Mouse (Mus musculus) limb, embryonic 11.5 days (tissue): ENCODE data around the gene Cnih3. TPM values are rescaled to one million over a fixed set of nuclear protein-coding genes. Genes with fewer than 3 reads are reported as not detected.

ENCODE experiments used
- ATAC-seq: fragments of 200-750 bp; cut with Nextera tagmentation; 2 replicates; pipeline ENCODE4 v1.8.0; 2017; ENCODE audit warnings: low read depth; ENCODE audit not compliant: insufficient number of reproducible peaks, low FRiP score, low TSS enrichment
- DNase-seq: peaks from one replicate; pipeline ENCODE4 v3.0.0-alpha.2; 2015; ENCODE audit warnings: low spot score
- H3K27ac ChIP-seq: fragments of 300-500 bp; sonication (generic); replicated peaks from 2 replicates; pipeline ENCODE4 v1.5.1; 2014; ENCODE audit warnings: low read depth, mild to moderate bottlenecking, low read length
- H3K27me3 ChIP-seq: fragments of 300-500 bp; sonication (generic); 2 replicates; pipeline ENCODE4 v1.6.1; 2014; ENCODE audit warnings: mild to moderate bottlenecking, low read length, mixed read lengths; ENCODE audit not compliant: control insufficient read depth, insufficient read depth
- H3K36me3 ChIP-seq: fragments of 300-500 bp; sonication (generic); 2 replicates; pipeline ENCODE4 v1.6.1; 2014; ENCODE audit warnings: mild to moderate bottlenecking, low read length, moderate library complexity, mixed read lengths; ENCODE audit not compliant: control insufficient read depth, insufficient read depth
- H3K4me1 ChIP-seq: fragments of 300-500 bp; sonication (generic); 2 replicates; pipeline ENCODE4 v1.6.1; 2014; ENCODE audit warnings: low read length, mixed read lengths; ENCODE audit not compliant: control insufficient read depth, insufficient read depth
- H3K4me2 ChIP-seq: fragments of 300-500 bp; sonication (generic); 2 replicates; pipeline ENCODE4 v1.6.1; 2014; ENCODE audit warnings: low read depth, mild to moderate bottlenecking, moderate library complexity; ENCODE audit not compliant: severe bottlenecking
- H3K4me3 ChIP-seq: fragments of 300-500 bp; sonication (generic); 2 replicates; pipeline ENCODE4 v1.5.1; 2014; ENCODE audit warnings: low read depth, low read length
- H3K9ac ChIP-seq: fragments of 300-500 bp; sonication (generic); 2 replicates; pipeline ENCODE4 v1.6.1; 2014; ENCODE audit warnings: mild to moderate bottlenecking, low read length
- H3K9me3 ChIP-seq: fragments of 300-500 bp; sonication (generic); 2 replicates; pipeline ENCODE4 v1.6.1; 2016; ENCODE audit warnings: low read length; ENCODE audit not compliant: control insufficient read depth
- WGBS: fragments of 180-500 bp; shearing (Covaris S2); extraction: QIAGEN DNeasy Blood & Tissue Kit; methylation state at CpG from one replicate; pipeline ENCODE4 v1.1.7; 2014; 5-methylcytosine and 5-hydroxymethylcytosine counted together
- polyA plus RNA-seq: library from polyadenylated mRNA; unstranded; fragments of >200 nt; fragmentation: Nextera tagmentation; extraction: Ambion mirVana; gene quantifications from 2 replicates; pipeline ENCODE4 v1.2.1, GENCODE M21; 2014

The Cnih3 gene
- polyA plus RNA-seq, 1 experiment from 2014 or later = not detected

- H3K4me1 ChIP-seq = peaks cover 1% of the 10 kb centered on the region
- H3K36me3 ChIP-seq = no peaks in the 10 kb centered on the region
- H3K27me3 ChIP-seq = peaks cover 14% of the 10 kb centered on the region
- WGBS = 64% methylated on average over 7 of the region's 7 CpGs
- ATAC-seq (no peak), DNase-seq (no peak)
- H3K9ac ChIP-seq = no peak overlapping the region
- no peak overlapping the region for H3K4me3 ChIP-seq
- no peak overlapping the region for H3K4me2 ChIP-seq
- H3K27ac ChIP-seq = no peak overlapping the region
- no peaks in the 10 kb centered on the region for H3K9me3 ChIP-seq
These were observed 6.1 kb downstream of the Cnih3 start for GRCm38 (mm10) chr1:181358526-181358925.

- ATAC-seq (no peak), DNase-seq (no peak)
- no peaks in the 10 kb centered on the region for H3K36me3 ChIP-seq
- no peaks in the 10 kb centered on the region for H3K9me3 ChIP-seq
- H3K4me3 ChIP-seq = no peak overlapping the region
- H3K27me3 ChIP-seq = no peaks in the 10 kb centered on the region
- no peak overlapping the region for H3K27ac ChIP-seq
- WGBS = 71% methylated on average over 3 of the region's 3 CpGs
- H3K9ac ChIP-seq = no peak overlapping the region
- no peaks in the 10 kb centered on the region for H3K4me1 ChIP-seq
- no peak overlapping the region for H3K4me2 ChIP-seq
These were observed 8.3 kb downstream of the Cnih3 start for GRCm38 (mm10) chr1:181360732-181361131.

DNA sequence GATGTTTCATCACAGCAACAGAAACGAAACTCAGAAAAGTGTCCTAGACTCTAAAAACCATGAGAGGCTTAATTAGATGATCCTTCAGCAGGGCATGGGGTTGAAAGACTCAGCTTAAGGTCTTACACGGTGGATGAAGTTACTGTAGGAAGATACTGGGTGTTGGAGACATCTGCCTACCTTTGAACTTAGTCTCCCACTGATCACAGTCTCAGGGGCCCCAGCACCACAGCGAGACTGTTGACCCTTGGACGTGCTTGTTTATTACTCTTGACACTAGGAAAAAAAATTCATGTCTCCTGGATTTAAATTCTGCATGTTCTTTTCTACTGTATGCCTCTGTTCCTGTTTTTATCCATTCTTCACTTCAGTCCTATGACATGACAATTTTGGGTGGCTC is 11.6 kb downstream of the Cnih3 start:
- WGBS = 77% methylated on average over 4 of the region's 4 CpGs
- no peak for ATAC-seq
- no peak for DNase-seq
- Histone ChIP-seq H3K4me2 (no peak overlapping the region), H3K27ac (no peak overlapping the region), H3K4me1 (no peaks in the 10 kb centered on the region), H3K9me3 (no peaks in the 10 kb centered on the region), H3K4me3 (no peak overlapping the region), H3K9ac (no peak overlapping the region), H3K36me3 (no peaks in the 10 kb centered on the region), H3K27me3 (no peaks in the 10 kb centered on the region)

GRCm38 (mm10) chr1:181365376-181365775 is 12.9 kb downstream of the Cnih3 start:
- H3K9ac ChIP-seq = no peak overlapping the region
- no peak for ATAC-seq

GRCm38 (mm10) chr1:181368789-181369570 is 16.6 kb downstream of the Cnih3 start:
- Histone ChIP-seq H3K4me1 (no peaks in the 10 kb centered on the region), H3K9ac (no peak overlapping the region), H3K27ac (no peak overlapping the region), H3K9me3 (no peaks in the 10 kb centered on the region), H3K4me3 (no peak overlapping the region), H3K4me2 (no peak overlapping the region), H3K36me3 (no peaks in the 10 kb centered on the region), H3K27me3 (no peaks in the 10 kb centered on the region)
- ATAC-seq (no peak), DNase-seq (no peak)
- 37% methylated on average over 3 of the region's 3 CpGs for WGBS

More at GRCm38 (mm10) chr1:181365376-181365775, 12.9 kb downstream of the Cnih3 start:
- Histone ChIP-seq H3K27me3 (no peaks in the 10 kb centered on the region), H3K9me3 (no peaks in the 10 kb centered on the region), H3K4me1 (no peaks in the 10 kb centered on the region), H3K4me2 (no peak overlapping the region), H3K36me3 (no peaks in the 10 kb centered on the region), H3K4me3 (no peak overlapping the region), H3K27ac (no peak overlapping the region)
- WGBS = 68% methylated on average over 3 of the region's 3 CpGs
- DNase-seq = no peak

GRCm38 (mm10) chr1:181370370-181370769 is 17.9 kb downstream of the Cnih3 start:
- Histone ChIP-seq H3K36me3 (no peaks in the 10 kb centered on the region), H3K9ac (no peak overlapping the region), H3K4me3 (no peak overlapping the region), H3K4me2 (no peak overlapping the region), H3K9me3 (no peaks in the 10 kb centered on the region), H3K27me3 (no peaks in the 10 kb centered on the region), H3K27ac (no peak overlapping the region), H3K4me1 (no peaks in the 10 kb centered on the region)
- DNase-seq (no peak), ATAC-seq (no peak)
- 61% methylated on average over 3 of the region's 3 CpGs for WGBS

GRCm38 (mm10) chr1:181371226-181371625 is 18.8 kb downstream of the Cnih3 start:
- H3K4me1 ChIP-seq = no peaks in the 10 kb centered on the region
- WGBS = 78% methylated on average over 4 of the region's 4 CpGs

DNA sequence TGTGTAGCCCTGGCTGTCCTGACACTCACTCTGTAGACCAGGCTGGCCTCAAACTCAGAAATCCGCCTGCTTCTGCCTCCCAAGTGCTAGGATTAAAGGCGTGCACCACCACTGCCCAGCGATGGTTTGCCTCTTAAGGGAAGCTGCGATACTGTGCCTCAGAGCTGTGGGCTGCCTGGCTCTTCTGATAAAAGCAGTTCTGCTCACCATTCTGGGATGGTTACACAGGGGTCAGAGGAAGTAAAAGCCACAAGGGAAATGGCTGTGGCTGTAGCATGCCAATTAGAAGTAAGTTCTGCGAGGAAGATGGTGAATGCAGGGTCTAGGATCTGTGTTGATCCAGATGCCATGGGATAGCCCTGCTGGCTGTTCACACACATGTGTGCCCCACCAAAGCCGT is 19.9 kb downstream of the Cnih3 start:
- H3K27me3 ChIP-seq = no peaks in the 10 kb centered on the region
- no peak for DNase-seq
- H3K4me1 ChIP-seq = no peaks in the 10 kb centered on the region
- H3K36me3 ChIP-seq = no peaks in the 10 kb centered on the region
- H3K27ac ChIP-seq = no peak overlapping the region
- H3K4me3 ChIP-seq = no peak overlapping the region
- 75% methylated on average over 6 of the region's 6 CpGs for WGBS
- H3K9me3 ChIP-seq = no peaks in the 10 kb centered on the region
- ATAC-seq = no peak
- H3K4me2 ChIP-seq = no peak overlapping the region
- H3K9ac ChIP-seq = no peak overlapping the region

More at GRCm38 (mm10) chr1:181371226-181371625, 18.8 kb downstream of the Cnih3 start:
- no peak overlapping the region for H3K27ac ChIP-seq
- H3K9me3 ChIP-seq = no peaks in the 10 kb centered on the region
- H3K4me2 ChIP-seq = no peak overlapping the region
- no peak overlapping the region for H3K4me3 ChIP-seq
- no peaks in the 10 kb centered on the region for H3K27me3 ChIP-seq
- no peaks in the 10 kb centered on the region for H3K36me3 ChIP-seq
- no peak for DNase-seq
- no peak overlapping the region for H3K9ac ChIP-seq
- ATAC-seq = no peak
